Mouse (Mus musculus): ENCODE results near the gene Abca13.

DNA sequence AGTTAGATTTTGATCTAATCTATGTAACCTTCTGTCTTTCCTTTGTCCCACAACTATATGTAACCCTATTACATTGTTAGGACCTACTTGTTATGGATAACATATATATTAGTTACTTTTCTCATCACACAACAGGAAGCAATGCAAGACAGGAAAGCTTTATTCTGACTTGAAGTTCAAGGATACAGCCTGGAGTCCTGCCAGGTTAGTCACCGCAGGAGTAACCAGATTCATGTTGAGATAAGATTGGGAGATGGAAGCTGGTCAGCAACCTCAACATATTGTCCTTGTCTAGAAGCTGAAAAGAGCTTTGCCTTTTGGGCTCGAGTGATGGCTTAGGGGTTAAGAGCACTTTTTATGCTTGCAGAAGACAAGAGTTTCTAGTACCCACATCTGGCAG is 43.5 kb upstream of the Abca13 start:
- no peak for TF ChIP-seq POLR2A (IDR thresholded peaks at IDR 0.05; ENCODE audit: insufficient read depth, low read length)
- TF ChIP-seq CTCF (IDR thresholded peaks at IDR 0.05; ENCODE audit: low read depth, low read length): no peak
